Mouse (Mus musculus) MEL (cell line): ENCODE results near the gene Slc30a3. TPM values are rescaled to one million over a fixed set of nuclear protein-coding genes. Genes with fewer than 3 reads are reported as not detected.

Experiments used
- DNase-seq: peaks from one replicate; pipeline ENCODE4 v3.0.0; 2011; ENCODE audit warnings: low read depth, low spot score
- H3K27ac ChIP-seq: 2 replicates; pipeline ENCODE4 v1.5.1; 2012; ENCODE audit warnings: low read depth, mild to moderate bottlenecking, control low read depth, low read length, moderate library complexity; ENCODE audit not compliant: control insufficient read depth
- H3K27me3 ChIP-seq, 2 experiments: fragments of 150-350 bp in 1 of 2; sonication (generic) in 1 of 2; 2 replicates each; pipeline ENCODE4 v1.6.1; 2012; ENCODE audit warnings: low read length in 2 of 2, mild to moderate bottlenecking in 2 of 2, improper control_type of control experiment in 1 of 2, moderate library complexity in 1 of 2; ENCODE audit not compliant: insufficient read depth in 2 of 2, control insufficient read depth in 1 of 2
- H3K36me3 ChIP-seq, 2 experiments: 2 replicates each; pipeline ENCODE4 v1.6.1; 2012 to 2014; ENCODE audit warnings: low read length in 2 of 2, improper control_type of control experiment in 1 of 2, inconsistent platforms in 1 of 2, mild to moderate bottlenecking in 1 of 2; ENCODE audit not compliant: insufficient read depth in 2 of 2, control insufficient read depth in 1 of 2
- H3K4me1 ChIP-seq, 2 experiments: fragments of 150-350 bp in 1 of 2; sonication (generic) in 1 of 2; 2 replicates each; pipeline ENCODE4 v1.6.1; 2012; ENCODE audit warnings: low read length in 2 of 2, improper control_type of control experiment in 1 of 2, mild to moderate bottlenecking in 1 of 2; ENCODE audit not compliant: insufficient read depth in 2 of 2, control insufficient read depth in 1 of 2
- H3K4me3 ChIP-seq, 2 experiments: fragments of 150-350 bp in 1 of 2; sonication (generic) in 1 of 2; 2 replicates each; pipeline ENCODE4 v1.5.1; 2012; ENCODE audit warnings: low read depth in 2 of 2, low read length in 2 of 2, mild to moderate bottlenecking in 2 of 2, moderate library complexity in 2 of 2, control low read depth in 1 of 2, improper control_type of control experiment in 1 of 2; ENCODE audit not compliant: control insufficient read depth in 1 of 2, insufficient read depth in 1 of 2
- H3K79me2 ChIP-seq: 2 replicates; pipeline ENCODE4 v1.6.1; 2012; ENCODE audit warnings: mild to moderate bottlenecking, low read length, moderate library complexity; ENCODE audit not compliant: control insufficient read depth, poor library complexity, insufficient read depth
- H3K9ac ChIP-seq: 2 replicates; pipeline ENCODE4 v1.6.1; 2012; ENCODE audit warnings: low read depth, mild to moderate bottlenecking, control low read depth, low read length, moderate library complexity; ENCODE audit not compliant: control insufficient read depth, poor library complexity, severe bottlenecking
- H3K9me3 ChIP-seq: fragments of 150-350 bp; sonication (generic); replicated peaks from 2 replicates; pipeline ENCODE4 v1.6.1; 2012; ENCODE audit warnings: mild to moderate bottlenecking, low read length, improper control_type of control experiment, moderate library complexity; ENCODE audit not compliant: insufficient read depth
- BHLHE40 ChIP-seq: IDR thresholded peaks from 2 replicates; pipeline ENCODE4 v1.6.1; 2012; ENCODE audit warnings: low read depth, mild to moderate bottlenecking, inconsistent platforms, low read length, improper control_type of control experiment, borderline replicate concordance
- CHD1 ChIP-seq: IDR thresholded peaks from 2 replicates; pipeline ENCODE4 v1.6.1; 2012; ENCODE audit warnings: low read depth, mild to moderate bottlenecking, inconsistent platforms, low read length, improper control_type of control experiment
- CHD2 ChIP-seq: IDR thresholded peaks from 2 replicates; pipeline ENCODE4 v1.6.1; 2011; ENCODE audit warnings: low read length, improper control_type of control experiment
- E2F4 ChIP-seq: IDR thresholded peaks from 2 replicates; pipeline ENCODE4 v1.6.1; 2011; ENCODE audit warnings: low read depth, low read length, improper control_type of control experiment, borderline replicate concordance
- ELF1 ChIP-seq: IDR thresholded peaks from 2 replicates; pipeline ENCODE4 v1.6.1; 2014; ENCODE audit warnings: low read depth, mild to moderate bottlenecking, inconsistent platforms, low read length, improper control_type of control experiment, moderate library complexity
- EP300 ChIP-seq, 2 experiments: IDR thresholded peaks; 2 replicates each; pipeline ENCODE4 v1.6.1; 2011; ENCODE audit warnings: improper control_type of control experiment in 2 of 2, low read length in 2 of 2, low read depth in 1 of 2, mild to moderate bottlenecking in 1 of 2
- HCFC1 ChIP-seq: IDR thresholded peaks from 2 replicates; pipeline ENCODE4 v1.6.1; 2012; ENCODE audit warnings: low read depth, mild to moderate bottlenecking, inconsistent platforms, low read length, improper control_type of control experiment, moderate library complexity
- JUND ChIP-seq: IDR thresholded peaks from 2 replicates; pipeline ENCODE4 v1.6.1; 2011; ENCODE audit warnings: low read depth, mild to moderate bottlenecking, improper control_type of control experiment, low read length
- KAT2A ChIP-seq: conservative IDR thresholded peaks from 2 replicates; pipeline ENCODE4 v1.6.1; 2012; ENCODE audit warnings: low read depth, low read length, improper control_type of control experiment, inconsistent platforms
- MAFK ChIP-seq: IDR thresholded peaks from 2 replicates; pipeline ENCODE4 v1.6.1; 2011; ENCODE audit warnings: low read depth, mild to moderate bottlenecking, low read length, improper control_type of control experiment, borderline replicate concordance
- MAX ChIP-seq: IDR thresholded peaks from 2 replicates; pipeline ENCODE4 v1.6.1; 2011; ENCODE audit warnings: low read length, improper control_type of control experiment
- MAZ ChIP-seq: IDR thresholded peaks from 2 replicates; pipeline ENCODE4 v1.6.1; 2012; ENCODE audit warnings: low read depth, mild to moderate bottlenecking, inconsistent platforms, low read length, improper control_type of control experiment
- MXI1 ChIP-seq: IDR thresholded peaks from 2 replicates; pipeline ENCODE4 v1.6.1; 2011; ENCODE audit warnings: mild to moderate bottlenecking, low read depth, low read length, improper control_type of control experiment
- MYC ChIP-seq: IDR thresholded peaks from 2 replicates; pipeline ENCODE4 v1.6.1; 2011; ENCODE audit warnings: low read depth, mild to moderate bottlenecking, low read length, improper control_type of control experiment, moderate library complexity
- NELFE ChIP-seq: IDR thresholded peaks from 2 replicates; pipeline ENCODE4 v1.6.1; 2011; ENCODE audit warnings: low read depth, low read length, improper control_type of control experiment
- POLR2A ChIP-seq, 2 experiments: IDR thresholded peaks; 2 replicates each; pipeline ENCODE4 v1.6.1; 2011 to 2012; ENCODE audit warnings: low read length in 2 of 2, mild to moderate bottlenecking in 2 of 2, control low read depth in 1 of 2, improper control_type of control experiment in 1 of 2, low read depth in 1 of 2, moderate library complexity in 1 of 2; ENCODE audit not compliant: control insufficient read depth in 1 of 2, insufficient read depth in 1 of 2, poor library complexity in 1 of 2
- POLR2AphosphoS2 ChIP-seq: IDR thresholded peaks from 2 replicates; pipeline ENCODE4 v1.6.1; 2011; ENCODE audit warnings: low read length, improper control_type of control experiment
- SIN3A ChIP-seq: IDR thresholded peaks from 2 replicates; pipeline ENCODE4 v1.6.1; 2012; ENCODE audit warnings: low read length, improper control_type of control experiment, inconsistent platforms
- TBP ChIP-seq: IDR thresholded peaks from 2 replicates; pipeline ENCODE4 v1.8.0; 2011; ENCODE audit warnings: low read depth, low read length, improper control_type of control experiment
- TCF12 ChIP-seq: IDR thresholded peaks from 2 replicates; pipeline ENCODE4 v1.6.1; 2014; ENCODE audit warnings: low read depth, mild to moderate bottlenecking, inconsistent platforms, low read length, improper control_type of control experiment, moderate library complexity
- UBTF ChIP-seq: IDR thresholded peaks from 2 replicates; pipeline ENCODE4 v1.6.1; 2012; ENCODE audit warnings: low read depth, mild to moderate bottlenecking, inconsistent platforms, low read length, improper control_type of control experiment, moderate library complexity, borderline replicate concordance; ENCODE audit not compliant: insufficient read depth
- USF1 ChIP-seq: IDR thresholded peaks from 2 replicates; pipeline ENCODE4 v1.6.1; 2014; ENCODE audit warnings: low read depth, mild to moderate bottlenecking, inconsistent platforms, low read length, improper control_type of control experiment, moderate library complexity
- USF2 ChIP-seq, 2 experiments: IDR thresholded peaks; 2 replicates each; pipeline ENCODE4 v1.6.1; 2011 to 2012; ENCODE audit warnings: improper control_type of control experiment in 2 of 2, low read length in 2 of 2, borderline replicate concordance in 1 of 2, inconsistent platforms in 1 of 2, low read depth in 1 of 2, mild to moderate bottlenecking in 1 of 2; ENCODE audit not compliant: insufficient read depth in 1 of 2
- ZKSCAN1 ChIP-seq: IDR thresholded peaks from 2 replicates; pipeline ENCODE4 v1.6.1; 2012; ENCODE audit warnings: low read depth, mild to moderate bottlenecking, inconsistent platforms, low read length, improper control_type of control experiment, moderate library complexity
- ZMIZ1 ChIP-seq: IDR thresholded peaks from 2 replicates; pipeline ENCODE4 v1.6.1; 2012; ENCODE audit warnings: low read depth, mild to moderate bottlenecking, inconsistent platforms, low read length, improper control_type of control experiment, moderate library complexity
- polyA plus RNA-seq, 2 experiments: library from polyadenylated mRNA; stranded (reverse) in 1 of 2; unstranded in 1 of 2; fragments of >175 nt in 1 of 2; fragments of >200 nt in 1 of 2; gene quantifications; 2 replicates each; pipeline versions ENCODE4 v1.2.1 to v1.2.4; 2012; ENCODE audit warnings: low replicate concordance in 2 of 2, low read depth in 1 of 2; ENCODE audit not compliant: insufficient read length in 2 of 2, insufficient read depth in 1 of 2, missing spikeins in 1 of 2
- total RNA-seq: library from RNA; depleted of rRNA; stranded (reverse); fragments of 300-350 nt; gene quantifications from 2 replicates; pipeline ENCODE4 v1.2.3, GENCODE M21; 2012

Gene Slc30a3
- total and polyA plus RNA-seq, 3 experiments, result not detected

GRCm38 (mm10) chr5:31047848-31048762 is 59.9 kb downstream of the Slc30a3 start, which contains the start of gene Atraid:
Atraid (plus strand) TSS chr5:31048312.
- Histone ChIP-seq H3K27ac (peak within 1 kb of the TSS; percentile 90), H3K9ac (peak within 1 kb of the TSS; percentile 96), H3K27me3 (no peaks in the 10 kb centered on the region), H3K4me1 (peaks cover 5 to 14% of the 10 kb centered on the region in 2 experiments), H3K79me2 (peaks cover 6% of the 10 kb centered on the region), H3K4me3 (peak within 1 kb of the TSS; percentile 74 to 95), H3K9me3 (no peaks in the 10 kb centered on the region), H3K36me3 (peaks cover 0 to 16% of the 10 kb centered on the region in 2 experiments; a peak in 3 of 4 replicates)
- peak; percentile 98 for TF ChIP-seq NELFE
- TF ChIP-seq MYC, result peak; percentile 87
- no peak for TF ChIP-seq ZKSCAN1
- TF ChIP-seq ELF1, result peak; percentile 89
- peak; percentile 96 for TF ChIP-seq MAZ
- TF ChIP-seq JUND, result no peak
- TF ChIP-seq POLR2AphosphoS2, result peak; percentile 86
- TF ChIP-seq USF1, result peak; percentile 92
- peak; percentile 92 to 96 for TF ChIP-seq POLR2A (IDR thresholded peaks at IDR 0.05; ENCODE audit: control insufficient read depth in 1 of 2, insufficient read depth in 1 of 2, low read depth in 1 of 2, low read length in 2 of 2, poor library complexity in 1 of 2)
- TF ChIP-seq UBTF, result peak; percentile 49; the same call in 1 of the 2 replicates
- TF ChIP-seq TBP, result peak; percentile 83
- TF ChIP-seq KAT2A, result no peak; the same call in 1 of the 2 replicates
- peak; percentile 92 for TF ChIP-seq ZMIZ1
- TF ChIP-seq TCF12, result peak; percentile 69
- peak; percentile 96 for TF ChIP-seq CHD2
- peak; percentile 97 for TF ChIP-seq MXI1
- peak; percentile 73; the same call in 1 of the 2 replicates for TF ChIP-seq BHLHE40
- TF ChIP-seq EP300 (IDR thresholded peaks at IDR 0.05; ENCODE audit: low read depth in 1 of 2, low read length in 2 of 2), result 0 out of 4 replicates have a peak, but pooled peaks of 1 of the 2 experiments have one; percentile 17
- TF ChIP-seq USF2 (IDR thresholded peaks at IDR 0.05; ENCODE audit: borderline replicate concordance in 1 of 2, insufficient read depth in 1 of 2, low read depth in 1 of 2, low read length in 2 of 2), result no peak
- TF ChIP-seq MAX, result peak; percentile 92
- no peak for TF ChIP-seq MAFK
- peak; percentile 89 for TF ChIP-seq SIN3A
- TF ChIP-seq E2F4, result no peak; the same call in 1 of the 2 replicates
- 0 out of 2 replicates have a peak, but pooled peaks have one; percentile 2 for TF ChIP-seq CHD1
- TF ChIP-seq HCFC1, result peak; percentile 92
- DNase-seq, result peak; percentile 100
